Mouse (Mus musculus): Measurements from ENCODE around the gene Tinag. TPM values are rescaled to one million over a fixed set of nuclear protein-coding genes. Genes with fewer than 3 reads are reported as not detected.

Gene Tinag
- polyA plus RNA-seq, 1 experiment from 2014 or later: 0.50 TPM

DNA sequence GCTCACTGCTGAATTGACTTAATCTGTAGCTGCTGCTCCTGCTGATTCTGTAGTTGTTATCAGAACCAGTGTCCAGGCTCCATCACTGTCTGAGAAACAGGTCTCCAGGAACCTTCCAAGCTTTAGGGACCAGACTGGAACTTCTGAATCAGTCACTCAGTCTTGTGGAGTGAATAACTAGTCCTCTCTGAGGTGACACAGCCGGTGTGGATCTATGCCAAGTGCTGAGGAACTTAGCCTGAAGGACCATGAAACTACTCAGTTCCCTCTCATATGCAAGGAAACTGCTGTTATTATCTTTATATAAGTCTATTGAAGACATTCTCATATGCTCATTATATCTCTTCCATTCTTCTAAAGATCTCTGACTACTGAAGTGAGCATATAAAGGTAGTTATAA is 49.6 kb downstream of the Tinag start:
- no peak overlapping the region for H3K27ac ChIP-seq (replicated peaks)
- WGBS: 84% methylated on average over 1 of the region's 1 CpGs

DNA sequence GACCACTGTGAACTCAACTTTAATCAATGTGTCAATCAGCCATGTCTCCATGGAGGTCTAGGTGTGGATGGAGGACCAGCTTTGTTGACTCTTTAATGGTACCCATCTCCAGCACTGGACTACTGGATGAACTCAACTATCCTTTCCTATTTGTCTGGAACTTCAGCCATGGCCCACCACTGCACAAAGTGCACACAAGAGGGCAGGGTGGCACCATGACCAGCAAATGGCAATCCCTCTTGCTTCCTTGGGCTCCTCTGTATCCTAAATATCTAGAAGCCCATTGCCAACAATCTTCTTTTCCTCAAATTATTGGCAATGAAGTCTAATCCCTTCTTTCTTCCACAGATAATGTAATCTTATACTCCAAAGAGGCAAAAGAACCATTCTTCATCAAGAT is 55.6 kb downstream of the Tinag start:
- Histone ChIP-seq H3K4me3 (no peak overlapping the region), H3K4me1 (no peaks in the 10 kb centered on the region), H3K9me3 (no peaks in the 10 kb centered on the region), H3K27me3 (replicated peaks; ENCODE audit: low read depth, poor library complexity, severe bottlenecking) (no peaks in the 10 kb centered on the region), H3K27ac (replicated peaks) (no peak overlapping the region), H3K36me3 (replicated peaks) (no peaks in the 10 kb centered on the region)
- DNase-seq (ENCODE audit: low spot score): no peak

More for the DNA sequence above, 49.6 kb downstream of the Tinag start:
- Histone ChIP-seq H3K4me1 (no peaks in the 10 kb centered on the region), H3K9me3 (no peaks in the 10 kb centered on the region), H3K36me3 (replicated peaks) (no peaks in the 10 kb centered on the region), H3K4me3 (no peak overlapping the region), H3K27me3 (replicated peaks; ENCODE audit: low read depth, poor library complexity, severe bottlenecking) (no peaks in the 10 kb centered on the region)
- DNase-seq (ENCODE audit: low spot score): no peak

DNA sequence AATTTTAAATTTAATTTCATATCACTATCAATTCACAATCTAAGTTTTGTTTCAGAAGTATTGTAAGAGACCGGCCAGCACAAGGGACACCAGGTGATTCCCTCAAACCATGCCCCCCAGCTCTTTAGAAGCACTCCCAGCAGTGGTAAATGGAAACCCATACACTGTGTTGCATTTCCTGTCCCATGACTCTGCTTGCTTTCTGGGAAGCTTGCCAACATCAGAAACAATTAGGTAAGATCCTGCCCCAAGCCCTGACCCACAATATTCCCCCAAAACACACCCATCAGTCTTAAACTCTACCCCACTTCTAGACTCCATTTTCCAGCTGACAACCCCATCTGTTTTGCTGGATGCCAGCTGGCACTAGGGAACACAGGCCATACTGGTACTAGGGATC is 110.8 kb downstream of the Tinag start:
- H3K4me1 ChIP-seq: no peaks in the 10 kb centered on the region
- H3K4me3 ChIP-seq: no peak overlapping the region
- WGBS: 94% methylated on average over 1 of the region's 1 CpGs
- no peak overlapping the region for H3K27ac ChIP-seq (replicated peaks)
- no peaks in the 10 kb centered on the region for H3K9me3 ChIP-seq
- no peak for DNase-seq (ENCODE audit: low spot score)
- no peaks in the 10 kb centered on the region for H3K27me3 ChIP-seq (replicated peaks; ENCODE audit: low read depth, poor library complexity, severe bottlenecking)
- no peaks in the 10 kb centered on the region for H3K36me3 ChIP-seq (replicated peaks)

DNA sequence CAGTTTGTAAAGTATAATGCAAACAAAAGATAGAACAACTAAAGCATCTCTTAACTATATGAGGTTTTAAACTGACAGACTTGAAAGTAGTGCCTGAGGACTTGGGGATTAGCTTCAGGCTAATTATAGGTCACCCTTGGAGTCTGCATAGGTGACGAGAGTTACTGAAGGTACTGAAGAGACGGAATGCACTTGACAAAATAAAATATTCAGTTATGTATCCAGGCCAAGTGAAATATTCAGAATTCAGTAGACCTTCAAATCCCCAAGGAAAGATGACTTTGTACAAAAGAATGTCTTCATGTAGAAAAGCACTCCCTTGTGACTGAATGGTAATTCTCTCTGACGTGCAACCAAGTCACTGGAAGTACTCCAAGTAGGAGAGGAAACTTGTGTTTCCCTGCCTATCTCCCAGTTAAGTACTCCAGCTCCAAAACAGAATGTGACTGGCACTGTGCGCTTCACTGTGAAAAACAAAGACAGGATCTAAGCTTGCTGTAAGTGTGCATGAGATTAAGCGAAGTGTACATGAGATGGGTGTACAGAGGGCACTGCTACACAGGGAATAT is 130.4 kb downstream of the Tinag start:
- no peaks in the 10 kb centered on the region for H3K9me3 ChIP-seq
- DNase-seq (ENCODE audit: low spot score): no peak
- no peak overlapping the region for H3K4me3 ChIP-seq
- H3K27me3 ChIP-seq (replicated peaks; ENCODE audit: low read depth, poor library complexity, severe bottlenecking): no peaks in the 10 kb centered on the region
- no peak overlapping the region for H3K27ac ChIP-seq (replicated peaks)
- H3K4me1 ChIP-seq: no peaks in the 10 kb centered on the region
- WGBS: 86% methylated on average over 5 of the region's 5 CpGs
- H3K36me3 ChIP-seq (replicated peaks): no peaks in the 10 kb centered on the region
